Mouse (Mus musculus): ENCODE results near the gene Krtap19-4. TPM values are rescaled to one million over a fixed set of nuclear protein-coding genes. Genes with fewer than 3 reads are reported as not detected.

Krtap19-4 gene
- polyA plus RNA-seq, 1 experiment from 2014 or later = not detected

- Histone ChIP-seq H3K36me3 (ENCODE audit: control insufficient read depth, insufficient read depth) (no peaks in the 10 kb centered on the region), H3K4me1 (ENCODE audit: control insufficient read depth, insufficient read depth, low read length) (no peaks in the 10 kb centered on the region), H3K9ac (ENCODE audit: low read length) (no peak overlapping the region), H3K4me2 (ENCODE audit: low read depth, low read length) (no peak overlapping the region), H3K9me3 (replicated peaks; ENCODE audit: control insufficient read depth, low read length) (no peaks in the 10 kb centered on the region), H3K27me3 (ENCODE audit: control insufficient read depth, insufficient read depth, low read length) (no peaks in the 10 kb centered on the region), H3K4me3 (ENCODE audit: low read length) (no peak overlapping the region), H3K27ac (ENCODE audit: low read length) (no peak overlapping the region)
- no peak for ATAC-seq (replicated peaks; ENCODE audit: extremely low read depth, insufficient read depth, low FRiP score)
- 82% methylated on average over 4 of the region's 4 CpGs for WGBS
Measured at GRCm38 (mm10) chr16:88848558-88848957, 36.3 kb downstream of the Krtap19-4 start.

- H3K36me3 ChIP-seq (ENCODE audit: control insufficient read depth, insufficient read depth) = no peaks in the 10 kb centered on the region
- no peaks in the 10 kb centered on the region for H3K27me3 ChIP-seq (ENCODE audit: control insufficient read depth, insufficient read depth, low read length)
- H3K4me3 ChIP-seq (ENCODE audit: low read length) = no peak overlapping the region
- no peaks in the 10 kb centered on the region for H3K9me3 ChIP-seq (replicated peaks; ENCODE audit: control insufficient read depth, low read length)
- WGBS = 92% methylated on average over 1 of the region's 1 CpGs
- no peak for ATAC-seq (replicated peaks; ENCODE audit: extremely low read depth, insufficient read depth, low FRiP score)
- H3K4me2 ChIP-seq (ENCODE audit: low read depth, low read length) = no peak overlapping the region
- H3K9ac ChIP-seq (ENCODE audit: low read length) = no peak overlapping the region
- no peaks in the 10 kb centered on the region for H3K4me1 ChIP-seq (ENCODE audit: control insufficient read depth, insufficient read depth, low read length)
- no peak overlapping the region for H3K27ac ChIP-seq (ENCODE audit: low read length)
Measured at GRCm38 (mm10) chr16:88847363-88847762, 37.5 kb downstream of the Krtap19-4 start.

Other genes starting within 250 kb of the Krtap19-4 start
- gene Krtap26-1, start 237.3 kb downstream of the Krtap19-4 start, polyA plus RNA-seq (2015; fragmentation: Nextera tagmentation; extraction: Ambion mirVana) = not detected in 2 replicates
- gene Krtap27-1, start 213.4 kb downstream of the Krtap19-4 start, polyA plus RNA-seq (2015; fragmentation: Nextera tagmentation; extraction: Ambion mirVana) = not detected in 2 replicates
- gene 2310061N02Rik, start 177.1 kb downstream of the Krtap19-4 start, polyA plus RNA-seq (2015; fragmentation: Nextera tagmentation; extraction: Ambion mirVana) = not detected in 2 replicates
- not detected in 2 replicates for gene Krtap13-1, start 156.2 kb downstream of the Krtap19-4 start, polyA plus RNA-seq (2015; fragmentation: Nextera tagmentation; extraction: Ambion mirVana)
- 0.22 TPM in 1 of 2 replicates, not detected in the other for gene Krtap13, start 133.5 kb downstream of the Krtap19-4 start, polyA plus RNA-seq (2015; fragmentation: Nextera tagmentation; extraction: Ambion mirVana)
- gene 2310034C09Rik, start 126.2 kb downstream of the Krtap19-4 start, polyA plus RNA-seq (2015; fragmentation: Nextera tagmentation; extraction: Ambion mirVana) = 0.14 TPM in 1 of 2 replicates, not detected in the other
- not detected in 2 replicates for gene 2310057N15Rik, start 110.9 kb downstream of the Krtap19-4 start, polyA plus RNA-seq (2015; fragmentation: Nextera tagmentation; extraction: Ambion mirVana)
- gene Gm5965, start 107.2 kb downstream of the Krtap19-4 start, polyA plus RNA-seq (2015; fragmentation: Nextera tagmentation; extraction: Ambion mirVana) = not detected in 2 replicates
- not detected in 2 replicates for gene Gm20741, start 72.9 kb downstream of the Krtap19-4 start, polyA plus RNA-seq (2015; fragmentation: Nextera tagmentation; extraction: Ambion mirVana)
- not detected in 2 replicates for gene Krtap15, start 64.9 kb downstream of the Krtap19-4 start, polyA plus RNA-seq (2015; fragmentation: Nextera tagmentation; extraction: Ambion mirVana)
- gene Krtap14, start 58.9 kb downstream of the Krtap19-4 start, polyA plus RNA-seq (2015; fragmentation: Nextera tagmentation; extraction: Ambion mirVana) = not detected in 2 replicates
- not detected in 2 replicates for gene Krtap19-1, start 15.7 kb downstream of the Krtap19-4 start, polyA plus RNA-seq (2015; fragmentation: Nextera tagmentation; extraction: Ambion mirVana)
- gene Krtap19-2, start 10.8 kb downstream of the Krtap19-4 start, polyA plus RNA-seq (2015; fragmentation: Nextera tagmentation; extraction: Ambion mirVana) = not detected in 2 replicates
- gene Krtap19-3, start 7.1 kb downstream of the Krtap19-4 start, polyA plus RNA-seq (2015; fragmentation: Nextera tagmentation; extraction: Ambion mirVana) = not detected in 2 replicates
- gene Krtap19-5, start 11.4 kb upstream of the Krtap19-4 start, polyA plus RNA-seq (2015; fragmentation: Nextera tagmentation; extraction: Ambion mirVana) = not detected in 2 replicates
- not detected in 2 replicates for gene Krtap19-9b, start 47.2 kb upstream of the Krtap19-4 start, polyA plus RNA-seq (2015; fragmentation: Nextera tagmentation; extraction: Ambion mirVana)
- not detected in 2 replicates for gene Krtap16-3, start 77.8 kb upstream of the Krtap19-4 start, polyA plus RNA-seq (2015; fragmentation: Nextera tagmentation; extraction: Ambion mirVana)
- gene Krtap22-2, start 125.7 kb upstream of the Krtap19-4 start, polyA plus RNA-seq (2015; fragmentation: Nextera tagmentation; extraction: Ambion mirVana) = not detected in 2 replicates
- not detected in 2 replicates for gene Gm10229, start 130.2 kb upstream of the Krtap19-4 start, polyA plus RNA-seq (2015; fragmentation: Nextera tagmentation; extraction: Ambion mirVana)
- not detected in 2 replicates for gene Krtap6-1, start 146.6 kb upstream of the Krtap19-4 start, polyA plus RNA-seq (2015; fragmentation: Nextera tagmentation; extraction: Ambion mirVana)
- gene Gm10228, start 156.4 kb upstream of the Krtap19-4 start, polyA plus RNA-seq (2015; fragmentation: Nextera tagmentation; extraction: Ambion mirVana) = not detected in 2 replicates
- gene Krtap6-5, start 162.8 kb upstream of the Krtap19-4 start, polyA plus RNA-seq (2015; fragmentation: Nextera tagmentation; extraction: Ambion mirVana) = not detected in 2 replicates
- not detected in 2 replicates for gene 1110025L11Rik, start 178.9 kb upstream of the Krtap19-4 start, polyA plus RNA-seq (2015; fragmentation: Nextera tagmentation; extraction: Ambion mirVana)
- not detected in 2 replicates for gene Krtap6-3, start 198.9 kb upstream of the Krtap19-4 start, polyA plus RNA-seq (2015; fragmentation: Nextera tagmentation; extraction: Ambion mirVana)

Measured in heart, embryonic 16.5 days (tissue).